Mouse (Mus musculus): ENCODE measurements around the gene Kcnk3.

Kcnk3 gene

GRCm38 (mm10) chr5:30653246-30653645 lies 65.3 kb downstream of the Kcnk3 start:
- Histone ChIP-seq H3K9me3 (ENCODE audit: low read length) (no peaks in the 10 kb centered on the region), H3K36me3 (ENCODE audit: insufficient read depth, low read length) (peaks cover 86% of the 10 kb centered on the region), H3K4me3 (replicated peaks; ENCODE audit: low read length) (no peak overlapping the region), H3K4me1 (replicated peaks; ENCODE audit: low read depth, low read length) (peaks cover 49% of the 10 kb centered on the region), H3K27me3 (ENCODE audit: insufficient read depth, low read length) (no peaks in the 10 kb centered on the region)
- TF ChIP-seq CTCF (conservative IDR thresholded peaks at IDR 0.05; ENCODE audit: low read length) (no peak), NANOG (IDR thresholded peaks at IDR 0.05; ENCODE audit: borderline replicate concordance, low read length) (no peak), POU5F1 (IDR thresholded peaks at IDR 0.05; ENCODE audit: borderline replicate concordance, low read length) (no peak)

- H3K27me3 ChIP-seq (ENCODE audit: insufficient read depth, low read length), result no peaks in the 10 kb centered on the region
- no peak overlapping the region for H3K4me3 ChIP-seq (replicated peaks; ENCODE audit: low read length)
- H3K36me3 ChIP-seq (ENCODE audit: insufficient read depth, low read length), result peaks cover 81% of the 10 kb centered on the region
- TF ChIP-seq NANOG (IDR thresholded peaks at IDR 0.05; ENCODE audit: borderline replicate concordance, low read length), result no peak
- TF ChIP-seq CTCF (conservative IDR thresholded peaks at IDR 0.05; ENCODE audit: low read length), result no peak
- no peak for TF ChIP-seq POU5F1 (IDR thresholded peaks at IDR 0.05; ENCODE audit: borderline replicate concordance, low read length)
- peaks cover 1% of the 10 kb centered on the region for H3K9me3 ChIP-seq (ENCODE audit: low read length)
- peaks cover 46% of the 10 kb centered on the region for H3K4me1 ChIP-seq (replicated peaks; ENCODE audit: low read depth, low read length)
These were observed 67.1 kb downstream of the Kcnk3 start for GRCm38 (mm10) chr5:30655042-30655441.

- no peaks in the 10 kb centered on the region for H3K27me3 ChIP-seq (ENCODE audit: insufficient read depth, low read length)
- peaks cover 42% of the 10 kb centered on the region for H3K4me1 ChIP-seq (replicated peaks; ENCODE audit: low read depth, low read length)
- H3K36me3 ChIP-seq (ENCODE audit: insufficient read depth, low read length), result peaks cover 76% of the 10 kb centered on the region
- TF ChIP-seq POU5F1 (IDR thresholded peaks at IDR 0.05; ENCODE audit: borderline replicate concordance, low read length), result no peak
- no peak for TF ChIP-seq NANOG (IDR thresholded peaks at IDR 0.05; ENCODE audit: borderline replicate concordance, low read length)
- TF ChIP-seq CTCF (conservative IDR thresholded peaks at IDR 0.05; ENCODE audit: low read length), result no peak
- H3K4me3 ChIP-seq (replicated peaks; ENCODE audit: low read length), result no peak overlapping the region
- H3K9me3 ChIP-seq (ENCODE audit: low read length), result peaks cover 8% of the 10 kb centered on the region
These were observed 67.7 kb downstream of the Kcnk3 start for GRCm38 (mm10) chr5:30655526-30656195.

- H3K9me3 ChIP-seq (ENCODE audit: low read length), result peaks cover 32% of the 10 kb centered on the region
- H3K4me1 ChIP-seq (replicated peaks; ENCODE audit: low read depth, low read length), result peaks cover 30% of the 10 kb centered on the region
- no peaks in the 10 kb centered on the region for H3K27me3 ChIP-seq (ENCODE audit: insufficient read depth, low read length)
- peaks cover 44% of the 10 kb centered on the region for H3K36me3 ChIP-seq (ENCODE audit: insufficient read depth, low read length)
- TF ChIP-seq NANOG (IDR thresholded peaks at IDR 0.05; ENCODE audit: borderline replicate concordance, low read length) (no peak), POU5F1 (IDR thresholded peaks at IDR 0.05; ENCODE audit: borderline replicate concordance, low read length) (no peak), CTCF (conservative IDR thresholded peaks at IDR 0.05; ENCODE audit: low read length) (no peak)
- no peak overlapping the region for H3K4me3 ChIP-seq (replicated peaks; ENCODE audit: low read length)
These were observed 71.1 kb downstream of the Kcnk3 start for GRCm38 (mm10) chr5:30659042-30659441.

GRCm38 (mm10) chr5:30660278-30660677 lies 72.3 kb downstream of the Kcnk3 start:
- no peak overlapping the region for H3K4me3 ChIP-seq (replicated peaks; ENCODE audit: low read length)
- peaks cover 30% of the 10 kb centered on the region for H3K4me1 ChIP-seq (replicated peaks; ENCODE audit: low read depth, low read length)
- H3K27me3 ChIP-seq (ENCODE audit: insufficient read depth, low read length), result no peaks in the 10 kb centered on the region
- TF ChIP-seq NANOG (IDR thresholded peaks at IDR 0.05; ENCODE audit: borderline replicate concordance, low read length) (peak; percentile 74), CTCF (conservative IDR thresholded peaks at IDR 0.05; ENCODE audit: low read length) (no peak), POU5F1 (IDR thresholded peaks at IDR 0.05; ENCODE audit: borderline replicate concordance, low read length) (no peak)
- H3K36me3 ChIP-seq (ENCODE audit: insufficient read depth, low read length), result peaks cover 33% of the 10 kb centered on the region
- H3K9me3 ChIP-seq (ENCODE audit: low read length), result peaks cover 32% of the 10 kb centered on the region

GRCm38 (mm10) chr5:30660813-30661212 lies 72.8 kb downstream of the Kcnk3 start:
- peaks cover 32% of the 10 kb centered on the region for H3K9me3 ChIP-seq (ENCODE audit: low read length)
- no peak for TF ChIP-seq POU5F1 (IDR thresholded peaks at IDR 0.05; ENCODE audit: borderline replicate concordance, low read length)
- no peak for TF ChIP-seq NANOG (IDR thresholded peaks at IDR 0.05; ENCODE audit: borderline replicate concordance, low read length)
- TF ChIP-seq CTCF (conservative IDR thresholded peaks at IDR 0.05; ENCODE audit: low read length), result no peak
- peaks cover 30% of the 10 kb centered on the region for H3K4me1 ChIP-seq (replicated peaks; ENCODE audit: low read depth, low read length)

GRCm38 (mm10) chr5:30665360-30665759 lies 77.4 kb downstream of the Kcnk3 start:
- Histone ChIP-seq H3K27me3 (ENCODE audit: insufficient read depth, low read length) (no peaks in the 10 kb centered on the region), H3K36me3 (ENCODE audit: insufficient read depth, low read length) (peaks cover 25% of the 10 kb centered on the region), H3K4me1 (replicated peaks; ENCODE audit: low read depth, low read length) (peaks cover 30% of the 10 kb centered on the region), H3K9me3 (ENCODE audit: low read length) (peaks cover 27% of the 10 kb centered on the region), H3K4me3 (replicated peaks; ENCODE audit: low read length) (no peak overlapping the region)
- TF ChIP-seq NANOG (IDR thresholded peaks at IDR 0.05; ENCODE audit: borderline replicate concordance, low read length) (no peak), POU5F1 (IDR thresholded peaks at IDR 0.05; ENCODE audit: borderline replicate concordance, low read length) (no peak), CTCF (conservative IDR thresholded peaks at IDR 0.05; ENCODE audit: low read length) (no peak)

More at GRCm38 (mm10) chr5:30660813-30661212, 72.8 kb downstream of the Kcnk3 start:
- Histone ChIP-seq H3K27me3 (ENCODE audit: insufficient read depth, low read length) (no peaks in the 10 kb centered on the region), H3K36me3 (ENCODE audit: insufficient read depth, low read length) (peaks cover 28% of the 10 kb centered on the region), H3K4me3 (replicated peaks; ENCODE audit: low read length) (no peak overlapping the region)

GRCm38 (mm10) chr5:30665968-30666367 lies 78.0 kb downstream of the Kcnk3 start:
- peaks cover 21% of the 10 kb centered on the region for H3K9me3 ChIP-seq (ENCODE audit: low read length)
- H3K36me3 ChIP-seq (ENCODE audit: insufficient read depth, low read length), result peaks cover 31% of the 10 kb centered on the region
- peak overlapping the region; percentile 98 for H3K4me3 ChIP-seq (replicated peaks; ENCODE audit: low read length)
- peaks cover 31% of the 10 kb centered on the region for H3K4me1 ChIP-seq (replicated peaks; ENCODE audit: low read depth, low read length)
- H3K27me3 ChIP-seq (ENCODE audit: insufficient read depth, low read length), result no peaks in the 10 kb centered on the region
- TF ChIP-seq NANOG (IDR thresholded peaks at IDR 0.05; ENCODE audit: borderline replicate concordance, low read length) (no peak), CTCF (conservative IDR thresholded peaks at IDR 0.05; ENCODE audit: low read length) (no peak), POU5F1 (IDR thresholded peaks at IDR 0.05; ENCODE audit: borderline replicate concordance, low read length) (no peak)

Measured in E14TG2a.4 (cell line).